Mouse (Mus musculus): ENCODE measurements around the gene Gm30191. TPM values are rescaled to one million over a fixed set of nuclear protein-coding genes. Genes with fewer than 3 reads are reported as not detected.
"Not testable (repeated sequence)": the region's sequence is repeated elsewhere in the genome, so short reads cannot be mapped to it uniquely, and the experiment has no call there.

Gene Gm30191
- polyA plus RNA-seq, 1 experiment from 2014 or later, result not detected

GRCm38 (mm10) chr4:134255854-134256253 is 9.1 kb downstream of the Gm30191 start:
- Histone ChIP-seq H3K27me3 (ENCODE audit: control insufficient read depth, insufficient read depth, low read length) (peaks cover 30% of the 10 kb centered on the region), H3K27ac (ENCODE audit: low read depth, low read length) (peak overlapping the region; percentile 24; the same call in 1 of the 2 replicates), H3K9ac (ENCODE audit: low read depth, low read length) (0 out of 2 replicates have a peak overlapping the region, but pooled peaks have one; percentile 19), H3K4me1 (ENCODE audit: control insufficient read depth, insufficient read depth, low read length) (peaks cover 46% of the 10 kb centered on the region), H3K9me3 (ENCODE audit: control insufficient read depth, low read length) (no peaks in the 10 kb centered on the region), H3K36me3 (ENCODE audit: control insufficient read depth, insufficient read depth, low read length) (no peaks in the 10 kb centered on the region), H3K4me3 (ENCODE audit: low read length) (no peak overlapping the region), H3K4me2 (replicated peaks; ENCODE audit: low read depth, low read length) (no peak overlapping the region)
- no peak for ATAC-seq (ENCODE audit: low FRiP score, low TSS enrichment)
- 23% methylated on average over 4 of the region's 4 CpGs for WGBS

GRCm38 (mm10) chr4:134256407-134257197 is 9.9 kb downstream of the Gm30191 start:
- ATAC-seq (ENCODE audit: low FRiP score, low TSS enrichment), result 0 out of 2 replicates have a peak, but pooled peaks have one; percentile 22
- WGBS, result 7% methylated on average over 19 of the region's 19 CpGs
- Histone ChIP-seq H3K9ac (ENCODE audit: low read depth, low read length) (peak overlapping the region; percentile 19; the same call in 1 of the 2 replicates), H3K27me3 (ENCODE audit: control insufficient read depth, insufficient read depth, low read length) (peaks cover 22% of the 10 kb centered on the region), H3K4me3 (ENCODE audit: low read length) (no peak overlapping the region), H3K36me3 (ENCODE audit: control insufficient read depth, insufficient read depth, low read length) (no peaks in the 10 kb centered on the region), H3K9me3 (ENCODE audit: control insufficient read depth, low read length) (no peaks in the 10 kb centered on the region), H3K4me2 (replicated peaks; ENCODE audit: low read depth, low read length) (peak overlapping the region; percentile 2; the same call in 1 of the 2 replicates), H3K4me1 (ENCODE audit: control insufficient read depth, insufficient read depth, low read length) (peaks cover 39% of the 10 kb centered on the region), H3K27ac (ENCODE audit: low read depth, low read length) (peak overlapping the region; percentile 24; the same call in 1 of the 2 replicates)

- ATAC-seq (ENCODE audit: low FRiP score, low TSS enrichment), result no peak
- Histone ChIP-seq H3K36me3 (ENCODE audit: control insufficient read depth, insufficient read depth, low read length) (no peaks in the 10 kb centered on the region), H3K27me3 (ENCODE audit: control insufficient read depth, insufficient read depth, low read length) (peaks cover 14% of the 10 kb centered on the region; the same call in 1 of the 2 replicates), H3K27ac (ENCODE audit: low read depth, low read length) (peak overlapping the region; percentile 3; the same call in 1 of the 2 replicates), H3K4me1 (ENCODE audit: control insufficient read depth, insufficient read depth, low read length) (peaks cover 33% of the 10 kb centered on the region), H3K9me3 (ENCODE audit: control insufficient read depth, low read length) (no peaks in the 10 kb centered on the region), H3K4me2 (replicated peaks; ENCODE audit: low read depth, low read length) (no peak overlapping the region), H3K9ac (ENCODE audit: low read depth, low read length) (no peak overlapping the region), H3K4me3 (ENCODE audit: low read length) (no peak overlapping the region)
- WGBS, result 20% methylated on average over 11 of the region's 11 CpGs
Measured at GRCm38 (mm10) chr4:134257198-134258009, 10.7 kb downstream of the Gm30191 start.

GRCm38 (mm10) chr4:134258354-134258753 is 11.6 kb downstream of the Gm30191 start:
- Histone ChIP-seq H3K4me2 (replicated peaks; ENCODE audit: low read depth, low read length) (no peak overlapping the region), H3K9me3 (ENCODE audit: control insufficient read depth, low read length) (no peaks in the 10 kb centered on the region)
- WGBS, result 49% methylated on average over 11 of the region's 11 CpGs

GRCm38 (mm10) chr4:134263191-134263590 is 16.5 kb downstream of the Gm30191 start:
- WGBS, result 37% methylated on average over 6 of the region's 6 CpGs
- H3K9ac ChIP-seq (ENCODE audit: low read depth, low read length), result no peak overlapping the region
- no peak overlapping the region for H3K4me2 ChIP-seq (replicated peaks; ENCODE audit: low read depth, low read length)
- H3K9me3 ChIP-seq (ENCODE audit: control insufficient read depth, low read length), result no peaks in the 10 kb centered on the region
- ATAC-seq (ENCODE audit: low FRiP score, low TSS enrichment), result no peak
- H3K4me3 ChIP-seq (ENCODE audit: low read length), result no peak overlapping the region
- H3K4me1 ChIP-seq (ENCODE audit: control insufficient read depth, insufficient read depth, low read length), result 0 out of 2 replicates have a peak, but pooled peaks cover 3% of the 10 kb centered on the region
- H3K27me3 ChIP-seq (ENCODE audit: control insufficient read depth, insufficient read depth, low read length), result no peaks in the 10 kb centered on the region
- H3K27ac ChIP-seq (ENCODE audit: low read depth, low read length), result no peak overlapping the region
- no peaks in the 10 kb centered on the region for H3K36me3 ChIP-seq (ENCODE audit: control insufficient read depth, insufficient read depth, low read length)

More at GRCm38 (mm10) chr4:134258354-134258753, 11.6 kb downstream of the Gm30191 start:
- Histone ChIP-seq H3K4me1 (ENCODE audit: control insufficient read depth, insufficient read depth, low read length) (peaks cover 24% of the 10 kb centered on the region), H3K4me3 (ENCODE audit: low read length) (no peak overlapping the region), H3K9ac (ENCODE audit: low read depth, low read length) (no peak overlapping the region), H3K27ac (ENCODE audit: low read depth, low read length) (no peak overlapping the region), H3K36me3 (ENCODE audit: control insufficient read depth, insufficient read depth, low read length) (no peaks in the 10 kb centered on the region), H3K27me3 (ENCODE audit: control insufficient read depth, insufficient read depth, low read length) (peaks cover 5% of the 10 kb centered on the region; the same call in 1 of the 2 replicates)
- no peak for ATAC-seq (ENCODE audit: low FRiP score, low TSS enrichment)

- Histone ChIP-seq H3K4me3 (ENCODE audit: low read length) (no peak overlapping the region), H3K4me1 (ENCODE audit: control insufficient read depth, insufficient read depth, low read length) (no peaks in the 10 kb centered on the region), H3K4me2 (replicated peaks; ENCODE audit: low read depth, low read length) (no peak overlapping the region), H3K27ac (ENCODE audit: low read depth, low read length) (no peak overlapping the region), H3K36me3 (ENCODE audit: control insufficient read depth, insufficient read depth, low read length) (no peaks in the 10 kb centered on the region), H3K9me3 (ENCODE audit: control insufficient read depth, low read length) (no peaks in the 10 kb centered on the region), H3K27me3 (ENCODE audit: control insufficient read depth, insufficient read depth, low read length) (no peaks in the 10 kb centered on the region), H3K9ac (ENCODE audit: low read depth, low read length) (no peak overlapping the region)
- WGBS, result 32% methylated on average over 9 of the region's 9 CpGs
- no peak for ATAC-seq (ENCODE audit: low FRiP score, low TSS enrichment)
Measured at GRCm38 (mm10) chr4:134265860-134266585, 19.3 kb downstream of the Gm30191 start.

GRCm38 (mm10) chr4:134268102-134268655 is 21.4 kb downstream of the Gm30191 start:
- no peaks in the 10 kb centered on the region for H3K27me3 ChIP-seq (ENCODE audit: control insufficient read depth, insufficient read depth, low read length)
- no peak overlapping the region for H3K4me2 ChIP-seq (replicated peaks; ENCODE audit: low read depth, low read length)
- H3K4me1 ChIP-seq (ENCODE audit: control insufficient read depth, insufficient read depth, low read length), result peaks cover 5% of the 10 kb centered on the region; the same call in 1 of the 2 replicates
- H3K9me3 ChIP-seq (ENCODE audit: control insufficient read depth, low read length), result no peaks in the 10 kb centered on the region
- H3K4me3 ChIP-seq (ENCODE audit: low read length), result no peak overlapping the region
- no peak overlapping the region for H3K27ac ChIP-seq (ENCODE audit: low read depth, low read length)
- WGBS, result 84% methylated on average over 19 of the region's 19 CpGs
- no peak overlapping the region for H3K9ac ChIP-seq (ENCODE audit: low read depth, low read length)
- H3K36me3 ChIP-seq (ENCODE audit: control insufficient read depth, insufficient read depth, low read length), result no peaks in the 10 kb centered on the region
- no peak for ATAC-seq (ENCODE audit: low FRiP score, low TSS enrichment)

- not testable (repeated sequence) for H3K27ac ChIP-seq (ENCODE audit: low read depth, low read length); H3K9ac ChIP-seq (ENCODE audit: low read depth, low read length); ATAC-seq (ENCODE audit: low FRiP score, low TSS enrichment); H3K36me3 ChIP-seq (ENCODE audit: control insufficient read depth, insufficient read depth, low read length); H3K4me1 ChIP-seq (ENCODE audit: control insufficient read depth, insufficient read depth, low read length); H3K9me3 ChIP-seq (ENCODE audit: control insufficient read depth, low read length); H3K27me3 ChIP-seq (ENCODE audit: control insufficient read depth, insufficient read depth, low read length); H3K4me3 ChIP-seq (ENCODE audit: low read length); H3K4me2 ChIP-seq (replicated peaks; ENCODE audit: low read depth, low read length)
Measured at GRCm38 (mm10) chr4:134269622-134270021, 22.9 kb downstream of the Gm30191 start.

Data from kidney, embryonic 14.5 days (tissue).